Mouse (Mus musculus) small intestine, adult 2 months (tissue): ENCODE measurements around the gene Dnajc19. TPM values are rescaled to one million over a fixed set of nuclear protein-coding genes. Genes with fewer than 3 reads are reported as not detected.

ENCODE experiments used
- H3K27ac ChIP-seq: fragments of 200-500 bp; 2 replicates; pipeline ENCODE4 v1.5.1; 2012; ENCODE audit warnings: low read depth, low read length, control low read depth, inconsistent platforms; ENCODE audit not compliant: insufficient read depth
- H3K27me3 ChIP-seq: fragments of 200-500 bp; 2 replicates; pipeline ENCODE4 v1.6.1; 2012; ENCODE audit warnings: mild to moderate bottlenecking, moderate library complexity, low read length, inconsistent platforms; ENCODE audit not compliant: control insufficient read depth, insufficient read depth
- H3K36me3 ChIP-seq: fragments of 200-500 bp; 2 replicates; pipeline ENCODE4 v1.6.1; 2012; ENCODE audit warnings: mild to moderate bottlenecking, low read length, control low read depth, inconsistent platforms; ENCODE audit not compliant: control insufficient read depth, insufficient read depth
- H3K4me1 ChIP-seq: fragments of 200-500 bp; 2 replicates; pipeline ENCODE4 v1.6.1; 2012; ENCODE audit warnings: low read length, inconsistent platforms, mixed read lengths; ENCODE audit not compliant: control insufficient read depth, insufficient read depth, insufficient read length
- H3K4me3 ChIP-seq: fragments of 200-500 bp; 2 replicates; pipeline ENCODE4 v1.5.1; 2012; ENCODE audit warnings: low read depth, mild to moderate bottlenecking, control low read depth, inconsistent platforms, low read length, moderate library complexity
- CTCF ChIP-seq: fragments of 200-500 bp; IDR thresholded peaks from 2 replicates; pipeline ENCODE4 v1.5.1; 2012; ENCODE audit warnings: low read depth, mild to moderate bottlenecking, control low read depth, inconsistent platforms, low read length, moderate library complexity, mixed read lengths; ENCODE audit not compliant: insufficient replicate concordance, insufficient read length; ENCODE audit errors: extremely low read depth
- POLR2A ChIP-seq: fragments of 200-500 bp; IDR thresholded peaks from 2 replicates; pipeline ENCODE4 v1.6.1; 2012; ENCODE audit warnings: low read depth, mild to moderate bottlenecking, control low read depth, inconsistent platforms, low read length, moderate library complexity
- WGBS: fragments of 180-500 bp; shearing (Covaris S2); methylation state at CpG from one replicate; pipeline ENCODE4 v1.1.7; 2018; 5-methylcytosine and 5-hydroxymethylcytosine counted together
- polyA plus RNA-seq: library from polyadenylated mRNA; depleted of rRNA; stranded (reverse); fragments of >200 nt; gene quantifications from 2 replicates; pipeline ENCODE4 v1.2.3, GENCODE M21; 2012; rRNA removed

Dnajc19 gene
- polyA plus RNA-seq, 1 experiment: 89.4 TPM

DNA sequence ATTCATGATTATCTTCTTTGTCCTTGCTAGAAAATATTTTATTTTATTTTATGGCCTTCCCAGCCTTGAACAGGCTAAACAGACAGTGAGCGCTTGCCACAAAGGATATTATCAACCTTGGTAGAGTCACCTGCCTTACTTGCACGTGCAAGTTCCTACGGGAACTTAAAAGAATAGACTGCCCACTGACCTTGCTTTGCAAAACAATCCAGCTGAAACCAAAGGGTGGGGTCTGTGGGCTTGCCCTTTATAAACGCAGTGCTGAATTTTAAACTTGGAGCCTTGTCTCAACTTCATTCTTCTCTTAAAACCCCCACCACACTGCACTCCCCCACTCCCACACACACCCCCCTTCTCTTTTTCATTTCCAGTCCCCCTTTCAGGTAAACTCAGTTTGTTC is 73.5 kb downstream of the Dnajc19 start:
- Histone ChIP-seq H3K36me3 (no peaks in the 10 kb centered on the region), H3K4me3 (no peak overlapping the region), H3K27ac (no peak overlapping the region), H3K27me3 (0 out of 2 replicates have a peak, but pooled peaks cover 2% of the 10 kb centered on the region), H3K4me1 (no peaks in the 10 kb centered on the region)
- TF ChIP-seq CTCF (no peak), POLR2A (no peak)
- 53% methylated on average over 4 of the region's 4 CpGs for WGBS

DNA sequence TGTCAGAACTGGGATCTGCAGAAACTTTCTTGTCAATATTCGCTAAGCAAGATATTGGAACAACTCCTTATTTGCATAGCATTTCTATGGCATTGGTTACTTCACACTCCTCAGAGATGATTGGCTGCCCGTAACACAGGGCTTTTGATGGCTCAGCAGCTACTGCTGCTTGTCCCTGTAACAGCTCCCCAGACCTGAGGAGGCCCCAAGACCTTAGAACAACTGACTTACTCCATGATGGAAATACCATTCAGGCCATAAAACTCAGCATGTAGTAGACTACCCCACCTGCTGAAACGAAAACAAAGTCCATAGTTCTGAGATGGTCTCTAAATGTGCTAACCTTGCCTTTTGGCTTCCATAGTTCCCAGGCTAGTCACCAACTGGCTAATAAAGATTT is 74.3 kb downstream of the Dnajc19 start:
- no peaks in the 10 kb centered on the region for H3K36me3 ChIP-seq
- H3K27ac ChIP-seq: no peak overlapping the region
- 39% methylated on average over 3 of the region's 3 CpGs for WGBS
- peaks cover 2% of the 10 kb centered on the region; the same call in 1 of the 2 replicates for H3K27me3 ChIP-seq
- H3K4me3 ChIP-seq: no peak overlapping the region
- H3K4me1 ChIP-seq: no peaks in the 10 kb centered on the region
- TF ChIP-seq POLR2A (no peak), CTCF (no peak)

DNA sequence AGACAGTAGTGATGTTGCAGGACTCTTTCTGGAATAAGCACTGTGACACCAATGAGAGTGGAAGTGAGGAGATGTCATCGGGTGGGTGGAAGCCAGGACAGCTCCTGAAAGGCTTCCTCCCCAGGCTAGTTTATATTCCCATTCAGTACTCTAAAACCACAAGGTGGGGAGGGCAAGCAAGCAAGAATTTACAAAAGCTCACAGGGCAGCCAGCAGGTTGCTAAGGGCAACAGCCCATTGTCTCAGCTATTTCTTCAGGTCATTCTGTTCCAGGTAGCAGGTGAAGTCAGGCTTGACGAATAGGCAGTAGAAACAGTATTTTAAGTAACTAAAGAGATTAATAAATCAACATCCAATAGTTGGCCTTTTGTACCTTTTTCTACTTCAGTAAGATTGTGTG is 74.8 kb downstream of the Dnajc19 start:
- Histone ChIP-seq H3K27me3 (peaks cover 2% of the 10 kb centered on the region; the same call in 1 of the 2 replicates), H3K27ac (no peak overlapping the region), H3K36me3 (no peaks in the 10 kb centered on the region), H3K4me3 (no peak overlapping the region), H3K4me1 (no peaks in the 10 kb centered on the region)
- WGBS: 42% methylated on average over 2 of the region's 2 CpGs
- no peak for TF ChIP-seq POLR2A
- no peak for TF ChIP-seq CTCF

Other genes starting within 250 kb of the Dnajc19 start
- gene Ccdc39, start 237.0 kb downstream of the Dnajc19 start, polyA plus RNA-seq: not detected in 2 replicates
- 1.3 and 3.0 TPM in 2 replicates for gene Fxr1, start 61.4 kb downstream of the Dnajc19 start, polyA plus RNA-seq